Mouse (Mus musculus): ENCODE results near the gene Trim31. TPM values are rescaled to one million over a fixed set of nuclear protein-coding genes. Genes with fewer than 3 reads are reported as not detected.

Trim31 gene
- polyA plus RNA-seq, 1 experiment from 2014 or later, result not detected

DNA sequence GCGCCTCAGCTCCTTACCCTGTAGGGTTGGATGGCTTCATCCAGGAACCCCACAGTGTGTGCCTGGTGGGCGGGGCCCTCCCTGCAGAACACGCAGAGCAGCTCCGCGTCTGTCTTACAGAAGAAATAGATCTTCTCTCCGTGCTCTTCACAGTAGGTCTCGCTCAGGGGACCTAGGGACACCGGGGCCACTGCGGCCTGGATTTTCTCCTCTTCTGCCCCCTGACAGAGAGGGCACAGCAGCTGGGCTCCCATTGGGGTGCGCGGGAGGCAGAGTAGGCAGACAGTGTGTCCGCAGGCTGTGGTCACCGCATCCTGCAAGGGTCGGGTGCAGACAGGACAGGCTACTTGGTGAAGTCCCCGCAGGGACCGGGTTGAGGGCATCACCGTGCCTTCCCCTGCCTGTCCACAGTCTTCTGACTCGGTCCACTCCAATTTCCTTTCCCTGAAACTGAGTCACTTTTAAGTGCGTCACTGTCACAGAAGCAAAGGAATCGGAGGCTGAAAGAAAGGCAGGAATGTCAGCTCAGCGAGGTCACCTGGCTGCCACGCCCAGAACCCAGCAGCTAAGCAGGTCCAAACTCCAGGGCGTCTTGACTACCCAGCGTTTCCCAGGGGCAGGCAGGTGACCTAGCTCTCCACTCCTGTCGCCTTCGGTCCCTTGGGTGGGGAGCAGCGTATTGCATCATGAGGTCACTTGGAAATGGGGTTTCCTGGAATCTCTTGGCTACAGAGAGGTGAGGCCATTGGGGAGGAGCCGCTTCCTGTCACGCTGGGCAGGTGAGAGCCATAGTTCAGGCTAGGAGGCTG is 31.0 kb upstream of the Trim31 start, which contains the start of gene Trim15:
Trim15 (minus strand) TSS at position 492 of the 809 bp plus-strand sequence.
- Histone ChIP-seq H3K27ac (ENCODE audit: low read depth, low read length) (no peak within 1 kb of the TSS), H3K9me3 (ENCODE audit: control insufficient read depth, low read length) (no peaks in the 10 kb centered on the region), H3K27me3 (ENCODE audit: control insufficient read depth, insufficient read depth, low read length) (no peaks in the 10 kb centered on the region), H3K36me3 (ENCODE audit: control insufficient read depth, insufficient read depth, low read length) (no peaks in the 10 kb centered on the region), H3K4me3 (ENCODE audit: low read depth, low read length) (0 out of 2 replicates have a peak within 1 kb of the TSS, but pooled peaks have one; percentile 6), H3K4me2 (replicated peaks; ENCODE audit: low read depth, low read length) (peak within 1 kb of the TSS; percentile 25), H3K4me1 (replicated peaks; ENCODE audit: control insufficient read depth, insufficient read depth, low read length) (no peaks in the 10 kb centered on the region), H3K9ac (ENCODE audit: low read depth, low read length) (no peak within 1 kb of the TSS)
- ATAC-seq (ENCODE audit: low FRiP score) (peak; percentile 40; the same call in 1 of the 2 replicates), DNase-seq (ENCODE audit: low spot score) (no peak)
- WGBS, result 16% methylated on average over 29 of the region's 29 CpGs

DNA sequence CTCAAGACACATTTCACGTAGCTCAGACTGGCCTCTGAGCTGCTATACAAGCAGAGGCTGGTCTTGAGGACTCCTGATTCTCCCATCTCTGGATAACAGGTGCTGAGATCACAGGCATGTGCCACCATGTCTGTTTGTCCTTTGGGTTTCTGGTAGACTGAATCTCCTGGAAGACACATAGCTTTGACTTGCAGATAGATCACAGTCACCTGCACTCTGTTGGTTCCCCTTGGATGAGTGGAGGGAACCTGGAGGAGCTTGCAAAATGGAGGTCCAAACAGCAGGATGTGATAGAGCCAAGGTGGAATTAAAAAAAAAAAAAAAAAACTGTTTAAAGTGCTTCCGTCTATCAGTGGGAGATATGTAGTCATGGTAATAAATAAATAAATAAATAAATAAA is 29.1 kb upstream of the Trim31 start:
- ATAC-seq (ENCODE audit: low FRiP score), result no peak
- no peaks in the 10 kb centered on the region for H3K27me3 ChIP-seq (ENCODE audit: control insufficient read depth, insufficient read depth, low read length)
- no peaks in the 10 kb centered on the region for H3K9me3 ChIP-seq (ENCODE audit: control insufficient read depth, low read length)
- no peak overlapping the region for H3K27ac ChIP-seq (ENCODE audit: low read depth, low read length)
- H3K4me2 ChIP-seq (replicated peaks; ENCODE audit: low read depth, low read length), result no peak overlapping the region
- WGBS, result 85% methylated on average over 2 of the region's 2 CpGs
- H3K4me3 ChIP-seq (ENCODE audit: low read depth, low read length), result no peak overlapping the region
- no peak overlapping the region for H3K9ac ChIP-seq (ENCODE audit: low read depth, low read length)
- no peak for DNase-seq (ENCODE audit: low spot score)
- H3K36me3 ChIP-seq (ENCODE audit: control insufficient read depth, insufficient read depth, low read length), result no peaks in the 10 kb centered on the region
- no peaks in the 10 kb centered on the region for H3K4me1 ChIP-seq (replicated peaks; ENCODE audit: control insufficient read depth, insufficient read depth, low read length)

- DNase-seq (ENCODE audit: low spot score) (no peak), ATAC-seq (ENCODE audit: low FRiP score) (no peak)
- Histone ChIP-seq H3K9me3 (ENCODE audit: control insufficient read depth, low read length) (no peaks in the 10 kb centered on the region), H3K4me3 (ENCODE audit: low read depth, low read length) (no peak within 1 kb of the TSS), H3K27ac (ENCODE audit: low read depth, low read length) (0 out of 2 replicates have a peak within 1 kb of the TSS, but pooled peaks have one; percentile 24), H3K4me2 (replicated peaks; ENCODE audit: low read depth, low read length) (no peak within 1 kb of the TSS), H3K4me1 (replicated peaks; ENCODE audit: control insufficient read depth, insufficient read depth, low read length) (no peaks in the 10 kb centered on the region), H3K36me3 (ENCODE audit: control insufficient read depth, insufficient read depth, low read length) (no peaks in the 10 kb centered on the region), H3K27me3 (ENCODE audit: control insufficient read depth, insufficient read depth, low read length) (no peaks in the 10 kb centered on the region), H3K9ac (ENCODE audit: low read depth, low read length) (no peak within 1 kb of the TSS)
- 93% methylated on average over 4 of the region's 4 CpGs for WGBS
Measured at GRCm38 (mm10) chr17:36869284-36869954, 28.5 kb upstream of the Trim31 start, which contains the start of gene Trim10. Trim10 (plus strand) TSS chr17:36869574.

- Histone ChIP-seq H3K4me2 (replicated peaks; ENCODE audit: low read depth, low read length) (no peak overlapping the region), H3K27me3 (ENCODE audit: control insufficient read depth, insufficient read depth, low read length) (no peaks in the 10 kb centered on the region), H3K9ac (ENCODE audit: low read depth, low read length) (no peak overlapping the region), H3K27ac (ENCODE audit: low read depth, low read length) (0 out of 2 replicates have a peak overlapping the region, but pooled peaks have one; percentile 24), H3K4me1 (replicated peaks; ENCODE audit: control insufficient read depth, insufficient read depth, low read length) (no peaks in the 10 kb centered on the region), H3K36me3 (ENCODE audit: control insufficient read depth, insufficient read depth, low read length) (no peaks in the 10 kb centered on the region), H3K9me3 (ENCODE audit: control insufficient read depth, low read length) (no peaks in the 10 kb centered on the region), H3K4me3 (ENCODE audit: low read depth, low read length) (no peak overlapping the region)
- DNase-seq (ENCODE audit: low spot score), result no peak
- no peak for ATAC-seq (ENCODE audit: low FRiP score)
- WGBS, result 79% methylated on average over 25 of the region's 25 CpGs
Measured at GRCm38 (mm10) chr17:36869955-36870810, 27.7 kb upstream of the Trim31 start.

- H3K36me3 ChIP-seq (ENCODE audit: control insufficient read depth, insufficient read depth, low read length), result no peaks in the 10 kb centered on the region
- no peak overlapping the region for H3K9ac ChIP-seq (ENCODE audit: low read depth, low read length)
- no peak overlapping the region for H3K27ac ChIP-seq (ENCODE audit: low read depth, low read length)
- no peak overlapping the region for H3K4me2 ChIP-seq (replicated peaks; ENCODE audit: low read depth, low read length)
- 74% methylated on average over 4 of the region's 4 CpGs for WGBS
- ATAC-seq (ENCODE audit: low FRiP score), result no peak
- H3K4me3 ChIP-seq (ENCODE audit: low read depth, low read length), result no peak overlapping the region
- no peaks in the 10 kb centered on the region for H3K9me3 ChIP-seq (ENCODE audit: control insufficient read depth, low read length)
- H3K4me1 ChIP-seq (replicated peaks; ENCODE audit: control insufficient read depth, insufficient read depth, low read length), result no peaks in the 10 kb centered on the region
- no peak for DNase-seq (ENCODE audit: low spot score)
- no peaks in the 10 kb centered on the region for H3K27me3 ChIP-seq (ENCODE audit: control insufficient read depth, insufficient read depth, low read length)
Measured at GRCm38 (mm10) chr17:36874636-36875035, 23.3 kb upstream of the Trim31 start.

GRCm38 (mm10) chr17:36883350-36883749 is 14.6 kb upstream of the Trim31 start:
- H3K4me1 ChIP-seq (replicated peaks; ENCODE audit: control insufficient read depth, insufficient read depth, low read length), result no peaks in the 10 kb centered on the region
- H3K27me3 ChIP-seq (ENCODE audit: control insufficient read depth, insufficient read depth, low read length), result no peaks in the 10 kb centered on the region
- ATAC-seq (ENCODE audit: low FRiP score) (no peak), DNase-seq (ENCODE audit: low spot score) (no peak)
- no peak overlapping the region for H3K4me2 ChIP-seq (replicated peaks; ENCODE audit: low read depth, low read length)
- no peak overlapping the region for H3K27ac ChIP-seq (ENCODE audit: low read depth, low read length)
- H3K36me3 ChIP-seq (ENCODE audit: control insufficient read depth, insufficient read depth, low read length), result no peaks in the 10 kb centered on the region
- WGBS, result 84% methylated on average over 2 of the region's 2 CpGs
- no peaks in the 10 kb centered on the region for H3K9me3 ChIP-seq (ENCODE audit: control insufficient read depth, low read length)
- no peak overlapping the region for H3K4me3 ChIP-seq (ENCODE audit: low read depth, low read length)
- H3K9ac ChIP-seq (ENCODE audit: low read depth, low read length), result no peak overlapping the region

- Histone ChIP-seq H3K36me3 (ENCODE audit: control insufficient read depth, insufficient read depth, low read length) (no peaks in the 10 kb centered on the region), H3K9ac (ENCODE audit: low read depth, low read length) (no peak overlapping the region), H3K27me3 (ENCODE audit: control insufficient read depth, insufficient read depth, low read length) (no peaks in the 10 kb centered on the region), H3K4me3 (ENCODE audit: low read depth, low read length) (no peak overlapping the region), H3K4me2 (replicated peaks; ENCODE audit: low read depth, low read length) (no peak overlapping the region), H3K4me1 (replicated peaks; ENCODE audit: control insufficient read depth, insufficient read depth, low read length) (no peaks in the 10 kb centered on the region), H3K27ac (ENCODE audit: low read depth, low read length) (no peak overlapping the region), H3K9me3 (ENCODE audit: control insufficient read depth, low read length) (no peaks in the 10 kb centered on the region)
- ATAC-seq (ENCODE audit: low FRiP score) (no peak), DNase-seq (ENCODE audit: low spot score) (no peak)
- WGBS, result 93% methylated on average over 12 of the region's 12 CpGs
Measured at GRCm38 (mm10) chr17:36885132-36885790, 12.7 kb upstream of the Trim31 start.
